ENCODE assay signal across 14 mouse cellular contexts in the genomic region with DNA sequence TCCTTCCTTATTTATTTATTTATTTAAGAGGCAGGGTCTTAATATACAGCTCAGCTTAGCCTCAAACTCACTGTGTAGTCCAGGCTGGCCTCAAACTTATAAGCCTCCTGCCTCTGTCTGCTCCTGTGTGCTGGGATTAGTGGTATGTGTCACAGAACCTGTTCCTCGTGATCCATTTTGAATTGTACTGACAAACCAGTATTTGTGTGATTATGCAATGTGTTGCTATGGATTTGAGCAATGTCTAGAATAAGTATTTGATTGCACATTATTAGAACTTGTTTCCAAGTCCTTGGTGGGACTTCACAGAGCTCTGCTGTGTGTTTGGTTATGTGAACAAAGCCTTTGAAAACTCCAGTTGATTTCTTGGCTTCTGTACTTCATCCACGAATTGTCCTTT. TPM values are rescaled to one million over a fixed set of nuclear protein-coding genes. Genes with fewer than 3 reads are reported as not detected.
A peak's percentile ranks its signal among the peaks of the same experiment; 100 is the strongest.
DNase-seq lines count a peak whose midpoint lies in the region.
"Had no signal": no experiment of that assay in that cellular context is flagged by ENCODE, and none has a peak within 500 bp of the region (broad histone marks: within the 10 kb centered on the region; RNA-seq: fewer than 3 reads in every experiment).

No protein-coding gene starts in this region.

- DNase-seq in lung, postnatal 25 days (ENCODE audit: low spot score) = peak; percentile 31
- DNase-seq in lung, postnatal 4 days = no peak
- DNase-seq in NIH3T3 (ENCODE audit: low read depth) (peak; percentile 3), MN1 (ENCODE audit: low spot score) (no peak)
- peak; percentile 13 for DNase-seq in gonadal fat pad, adult 2 months (ENCODE audit: low read depth)
- DNase-seq: adrenal gland, adult 2 months; adrenal gland, postnatal 10 days; adrenal gland, postnatal 25 days; cerebellum, adult 11 months; cerebellum, adult 2 months; cerebellum, adult 9-10 months; cerebellum, postnatal 10 days; cerebellum, postnatal 25 days; forebrain, postnatal 0 days had no signal

RNA-seq across cellular contexts. Expression of a gene that starts 20.8 kb away (rescaled TPM):
- polyA plus RNA-seq in gonadal fat pad, adult 2 months (2012; rRNA removed) = 0.01 and 0.16 TPM in 2 replicates

Comparison
In these comparisons a context has a peak if more than half of its experiments do, and no peak if none do; other contexts are left out.
1. DNase-seq: peak in lung, postnatal 25 days (single experiment), NIH3T3 (single experiment) and gonadal fat pad, adult 2 months (single experiment); none in lung, postnatal 4 days (0 of 2) and MN1 (single experiment).